Mouse (Mus musculus): ENCODE measurements around the gene Ltbr.

GRCm38 (mm10) chr6:125264219-125264618 is 49.5 kb downstream of the Ltbr start:
- no peak for TF ChIP-seq POLR2A (IDR thresholded peaks at IDR 0.05; ENCODE audit: control insufficient read depth in 1 of 2, insufficient read depth in 1 of 2, low read depth in 1 of 2, low read length in 2 of 2, poor library complexity in 1 of 2)
- no peak for TF ChIP-seq UBTF (IDR thresholded peaks at IDR 0.05; ENCODE audit: borderline replicate concordance, insufficient read depth, low read depth, low read length)
- no peak for TF ChIP-seq RCOR1 (IDR thresholded peaks at IDR 0.05; ENCODE audit: low read depth, low read length)
- no peak for TF ChIP-seq CHD1 (IDR thresholded peaks at IDR 0.05; ENCODE audit: low read depth, low read length)
- no peak for TF ChIP-seq ELF1 (IDR thresholded peaks at IDR 0.05; ENCODE audit: low read depth, low read length)
